Mouse (Mus musculus) T-helper 1 cell (primary cell): ENCODE data around the gene Mindy4b-ps.

Source experiments
- in situ Hi-C: fragments of 300-600 bp; cut with MboI, MseI; formaldehyde crosslinking; loops from one replicate; pipeline ENCODE4 v1.15.1; 2025; ENCODE audit warnings: high pct_unique_total_duplicates

Mindy4b-ps gene

GRCm38 (mm10) chr3:58785863-58786262, 36.2 kb downstream of the Mindy4b-ps start:
- in situ Hi-C loops: no loop called here

GRCm38 (mm10) chr3:58784219-58785092, 37.7 kb downstream of the Mindy4b-ps start:
- in situ Hi-C loops: loop anchor here (5.0 kb wide), 1 partner anchor 127 kb away; no protein-coding TSS in a partner anchor

- in situ Hi-C loops: loop anchor here (5.0 kb wide), 1 partner anchor 126 kb away; no protein-coding TSS in a partner anchor
Observed at GRCm38 (mm10) chr3:58783602-58784218, 38.4 kb downstream of the Mindy4b-ps start.

DNA sequence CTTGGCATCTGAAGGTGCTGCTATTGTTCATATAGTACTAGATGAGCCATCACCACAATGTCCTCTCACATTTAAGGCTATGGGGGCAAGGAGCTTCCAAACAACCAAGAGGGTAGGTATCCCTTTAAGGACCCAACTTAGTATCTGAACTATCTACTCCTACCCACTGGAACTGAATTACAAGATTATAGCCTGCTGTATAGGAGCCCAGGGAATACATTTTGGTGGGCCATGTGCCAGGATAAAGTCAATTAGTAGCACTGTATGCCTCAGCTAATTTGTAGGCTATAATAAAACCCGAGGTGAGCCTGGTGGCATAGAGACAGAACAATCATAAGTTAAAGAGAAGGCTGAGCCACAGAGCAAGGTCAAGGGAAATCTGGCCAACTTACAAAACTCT, 65.7 kb downstream of the Mindy4b-ps start:
- in situ Hi-C loops: no loop called here

DNA sequence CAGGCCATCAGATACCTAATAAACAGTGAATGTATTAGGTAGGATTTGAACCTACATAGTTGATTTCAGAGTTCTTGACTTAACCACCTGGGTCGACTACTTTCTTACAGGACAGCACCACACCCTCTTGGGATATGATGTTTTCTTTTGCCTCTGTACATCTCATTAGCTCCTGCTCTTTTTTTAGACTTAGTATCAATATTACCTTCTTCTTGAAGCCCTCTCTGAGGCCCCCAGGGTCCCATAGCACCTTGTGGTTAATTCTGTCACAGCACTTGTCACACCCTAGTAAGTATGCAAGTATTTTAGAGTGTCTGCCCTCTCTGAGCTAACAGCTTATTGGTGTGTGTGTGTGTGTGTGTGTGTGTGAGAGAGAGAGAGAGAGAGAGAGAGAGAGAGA, 66.3 kb downstream of the Mindy4b-ps start:
- in situ Hi-C loops: no loop called here

GRCm38 (mm10) chr3:58754361-58754760, 67.8 kb downstream of the Mindy4b-ps start:
- in situ Hi-C loops: no loop called here

GRCm38 (mm10) chr3:58751818-58752620, 70.1 kb downstream of the Mindy4b-ps start:
- in situ Hi-C loops: no loop called here

GRCm38 (mm10) chr3:58748724-58749123, 73.4 kb downstream of the Mindy4b-ps start:
- in situ Hi-C loops: no loop called here

- in situ Hi-C loops: no loop called here
Observed at GRCm38 (mm10) chr3:58747924-58748323, 74.2 kb downstream of the Mindy4b-ps start.

DNA sequence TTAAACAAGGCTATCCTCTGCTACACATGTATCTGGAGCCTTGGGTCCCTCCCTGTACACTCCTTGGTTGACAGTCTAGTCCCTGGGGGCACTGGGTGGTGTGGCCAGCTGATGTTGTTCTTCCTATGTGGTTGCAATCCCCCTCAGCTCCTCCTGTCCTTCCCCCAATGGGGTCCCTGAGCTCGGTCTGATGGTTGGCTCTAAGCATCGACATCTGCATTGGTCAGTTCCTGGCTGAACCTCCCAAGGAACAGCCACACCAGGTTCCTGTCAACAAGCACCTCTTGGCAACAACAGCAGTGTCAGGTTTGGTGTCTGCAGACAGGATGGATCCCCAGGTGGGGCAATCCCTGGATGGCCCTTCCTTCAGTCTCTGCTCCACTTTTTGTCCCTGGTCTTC, 82.6 kb downstream of the Mindy4b-ps start:
- in situ Hi-C loops: no loop called here
